8 mouse cellular contexts compared by ENCODE assay signal in genomic region chr12:101084237-101084636, GRCm38 (mm10). TPM values are rescaled to one million over a fixed set of nuclear protein-coding genes. Genes with fewer than 3 reads are reported as not detected.
DNase-seq lines count a peak whose midpoint lies in the region; ATAC-seq lines count a peak whose summit lies in the region.

No protein-coding gene starts in this region.

- WGBS in heart, embryonic 16.5 days: 7% methylated on average over 4 of the region's 4 CpGs
- 31% methylated on average over 4 of the region's 4 CpGs for WGBS in hindbrain, embryonic 11.5 days
- 17% methylated on average over 4 of the region's 4 CpGs for WGBS in midbrain, embryonic 13.5 days

- peaks cover 3% of the 10 kb centered on the region; the same call in 1 of the 2 replicates for H3K36me3 ChIP-seq in heart, embryonic 16.5 days (ENCODE audit: control insufficient read depth, insufficient read depth)
- H3K36me3 ChIP-seq in hindbrain, embryonic 11.5 days (ENCODE audit: control insufficient read depth, insufficient read depth, low read length): no peaks in the 10 kb centered on the region
- peaks cover 7% of the 10 kb centered on the region; the same call in 1 of the 2 replicates for H3K36me3 ChIP-seq in midbrain, embryonic 13.5 days

- peak overlapping the region; percentile 100 for H3K4me3 ChIP-seq in heart, embryonic 16.5 days (ENCODE audit: low read length)
- H3K4me3 ChIP-seq in hindbrain, embryonic 11.5 days (ENCODE audit: low read depth, low read length): peak overlapping the region; percentile 99
- peak overlapping the region; percentile 98 for H3K4me3 ChIP-seq in midbrain, embryonic 13.5 days (replicated peaks)

- no peak for DNase-seq in heart, adult 9 months (ENCODE audit: low spot score in 2 of 2)
- DNase-seq in NIH3T3 (ENCODE audit: low read depth): peak; percentile 46
- peak; percentile 37 for DNase-seq in hindbrain, embryonic 11.5 days (ENCODE audit: low spot score)
- DNase-seq in urinary bladder, postnatal 36 days (ENCODE audit: low spot score in 2 of 2): no peak
- no peak for DNase-seq in embryo, embryonic 10.5 days (ENCODE audit: low spot score)

- H3K27ac ChIP-seq in heart, embryonic 16.5 days (ENCODE audit: low read length): peak overlapping the region; percentile 99
- peak overlapping the region; percentile 98 for H3K27ac ChIP-seq in hindbrain, embryonic 11.5 days (ENCODE audit: low read depth, low read length)
- H3K27ac ChIP-seq in midbrain, embryonic 13.5 days: peak overlapping the region; percentile 99

- peaks cover 28% of the 10 kb centered on the region for H3K4me1 ChIP-seq in heart, embryonic 16.5 days (ENCODE audit: control insufficient read depth, insufficient read depth, low read length)
- no peaks in the 10 kb centered on the region for H3K4me1 ChIP-seq in hindbrain, embryonic 11.5 days (replicated peaks; ENCODE audit: control insufficient read depth, insufficient read depth, low read length)
- H3K4me1 ChIP-seq in midbrain, embryonic 13.5 days (replicated peaks): peaks cover 27% of the 10 kb centered on the region

- H3K9me3 ChIP-seq in heart, embryonic 16.5 days (replicated peaks; ENCODE audit: control insufficient read depth, low read length): no peaks in the 10 kb centered on the region
- H3K9me3 ChIP-seq in hindbrain, embryonic 11.5 days (ENCODE audit: control insufficient read depth, low read length): no peaks in the 10 kb centered on the region
- no peaks in the 10 kb centered on the region for H3K9me3 ChIP-seq in midbrain, embryonic 13.5 days

- H3K27me3 ChIP-seq in heart, embryonic 16.5 days (ENCODE audit: control insufficient read depth, insufficient read depth, low read length): no peaks in the 10 kb centered on the region
- no peaks in the 10 kb centered on the region for H3K27me3 ChIP-seq in hindbrain, embryonic 11.5 days (ENCODE audit: control insufficient read depth, insufficient read depth, low read length)
- no peaks in the 10 kb centered on the region for H3K27me3 ChIP-seq in midbrain, embryonic 13.5 days

- ATAC-seq in heart, embryonic 16.5 days (replicated peaks; ENCODE audit: extremely low read depth, insufficient read depth, low FRiP score): no peak
- ATAC-seq in hindbrain, embryonic 11.5 days (ENCODE audit: low FRiP score): 0 out of 2 replicates have a peak, but pooled peaks have one; percentile 0
- ATAC-seq in midbrain, embryonic 13.5 days: no peak
- ATAC-seq in activated CD4-positive, CD25-positive, alpha-beta regulatory T cell, adult 4 months: no peak

- peak overlapping the region; percentile 82 for H3K4me2 ChIP-seq in heart, embryonic 16.5 days (ENCODE audit: low read depth, low read length)
- H3K4me2 ChIP-seq in hindbrain, embryonic 11.5 days (replicated peaks; ENCODE audit: low read depth, low read length): peak overlapping the region; percentile 59
- peak overlapping the region; percentile 93 for H3K4me2 ChIP-seq in midbrain, embryonic 13.5 days (replicated peaks)

- peak overlapping the region; percentile 100 for H3K9ac ChIP-seq in heart, embryonic 16.5 days (ENCODE audit: low read length)
- H3K9ac ChIP-seq in hindbrain, embryonic 11.5 days (ENCODE audit: low read depth, low read length): peak overlapping the region; percentile 97
- H3K9ac ChIP-seq in midbrain, embryonic 13.5 days (replicated peaks): peak overlapping the region; percentile 99

RNA-seq across cellular contexts. Expression of gene Ppp4r3a, which starts 0.7 kb away (rescaled TPM):
- 25.3 and 25.8 TPM in 2 replicates for polyA plus RNA-seq in heart, embryonic 16.5 days (2015; fragmentation: Nextera tagmentation; extraction: Ambion mirVana)
- 59.9 and 63.6 TPM in 2 replicates for polyA plus RNA-seq in hindbrain, embryonic 11.5 days (2014; fragmentation: Nextera tagmentation; extraction: Ambion mirVana)
- polyA plus RNA-seq in midbrain, embryonic 13.5 days (2015; fragmentation: Nextera tagmentation; extraction: Ambion mirVana): 31.3 and 37.6 TPM in 2 replicates
- 10 to 100 TPM; 30.8 to 39.3 TPM for polyA plus RNA-seq in activated CD4-positive, CD25-positive, alpha-beta regulatory T cell, adult 4 months (2017; shearing (Covaris generic))

RNA-seq across cellular contexts. Expression of gene Ccdc88c, which starts 55.4 kb away (rescaled TPM):
- 4.3 and 5.5 TPM in 2 replicates for polyA plus RNA-seq in heart, embryonic 16.5 days (2015; fragmentation: Nextera tagmentation; extraction: Ambion mirVana)
- 11.6 and 14.1 TPM in 2 replicates for polyA plus RNA-seq in hindbrain, embryonic 11.5 days (2014; fragmentation: Nextera tagmentation; extraction: Ambion mirVana)
- 15.6 and 16.5 TPM in 2 replicates for polyA plus RNA-seq in midbrain, embryonic 13.5 days (2015; fragmentation: Nextera tagmentation; extraction: Ambion mirVana)
- 10 to 100 TPM; 76.7 to 82.5 TPM for polyA plus RNA-seq in activated CD4-positive, CD25-positive, alpha-beta regulatory T cell, adult 4 months (2017; shearing (Covaris generic))

Comparison
In these comparisons a context has a peak if more than half of its experiments do, and no peak if none do; other contexts are left out.
1. DNase-seq: peak in NIH3T3 (single experiment) and hindbrain, embryonic 11.5 days (single experiment); none in heart, adult 9 months (0 of 2), urinary bladder, postnatal 36 days (0 of 2) and embryo, embryonic 10.5 days (single experiment).
2. Peak in every context shown above with its lines, with median percentiles within 50 percentile points of each other: H3K27ac ChIP-seq, H3K4me2 ChIP-seq, H3K4me3 ChIP-seq and H3K9ac ChIP-seq.